Mouse (Mus musculus) 416B (cell line): ENCODE measurements around the gene Arl4c.
"Not testable (repeated sequence)": the region's sequence is repeated elsewhere in the genome, so short reads cannot be mapped to it uniquely, and the experiment has no call there.

Experiments used
- DNase-seq: peaks from one replicate; pipeline ENCODE4 v3.0.0; 2011; ENCODE audit warnings: low read depth

Arl4c gene

GRCm38 (mm10) chr1:88655473-88656095, 46.4 kb downstream of the Arl4c start:
- DNase-seq: no peak

GRCm38 (mm10) chr1:88654521-88655472, 47.2 kb downstream of the Arl4c start:
- DNase-seq: peak; percentile 99

- no peak for DNase-seq
Measured at GRCm38 (mm10) chr1:88653614-88654520, 48.2 kb downstream of the Arl4c start.

- DNase-seq: no peak
Measured at GRCm38 (mm10) chr1:88652682-88653081, 49.3 kb downstream of the Arl4c start.

GRCm38 (mm10) chr1:88651668-88652067, 50.4 kb downstream of the Arl4c start:
- no peak for DNase-seq

- no peak for DNase-seq
Measured at GRCm38 (mm10) chr1:88648742-88649141, 53.3 kb downstream of the Arl4c start.

GRCm38 (mm10) chr1:88645599-88646119, 56.4 kb downstream of the Arl4c start:
- DNase-seq: no peak

GRCm38 (mm10) chr1:88644417-88644816, 57.6 kb downstream of the Arl4c start:
- DNase-seq: no peak

- DNase-seq: no peak
Measured at GRCm38 (mm10) chr1:88643181-88643823, 58.7 kb downstream of the Arl4c start.

- no peak for DNase-seq
Measured at GRCm38 (mm10) chr1:88642735-88643134, 59.3 kb downstream of the Arl4c start.

GRCm38 (mm10) chr1:88641678-88642215, 60.3 kb downstream of the Arl4c start:
- no peak for DNase-seq

- no peak for DNase-seq
Measured at GRCm38 (mm10) chr1:88641194-88641593, 60.8 kb downstream of the Arl4c start.

GRCm38 (mm10) chr1:88639432-88640281, 62.4 kb downstream of the Arl4c start:
- no peak for DNase-seq

- DNase-seq: no peak
Measured at GRCm38 (mm10) chr1:88638622-88639021, 63.4 kb downstream of the Arl4c start.

- DNase-seq: not testable (repeated sequence)
Measured at GRCm38 (mm10) chr1:88636579-88637161, 65.4 kb downstream of the Arl4c start.

- DNase-seq: no peak
Measured at GRCm38 (mm10) chr1:88635659-88636058, 66.4 kb downstream of the Arl4c start.

- DNase-seq: no peak
Measured at GRCm38 (mm10) chr1:88632851-88633250, 69.2 kb downstream of the Arl4c start.

GRCm38 (mm10) chr1:88629966-88630488, 72.0 kb downstream of the Arl4c start:
- DNase-seq: no peak

GRCm38 (mm10) chr1:88625190-88625589, 76.8 kb downstream of the Arl4c start:
- DNase-seq: no peak

GRCm38 (mm10) chr1:88624376-88624775, 77.6 kb downstream of the Arl4c start:
- no peak for DNase-seq
